Mouse (Mus musculus): ENCODE data around the gene Msln. TPM values are rescaled to one million over a fixed set of nuclear protein-coding genes. Genes with fewer than 3 reads are reported as not detected.
A peak's percentile ranks its signal among the peaks of the same experiment; 100 is the strongest.

Msln gene
- polyA plus RNA-seq, 1 experiment from 2014 or later = 42.8 TPM

GRCm38 (mm10) chr17:25791843-25792527 is 37.8 kb upstream of the Msln start:
- no peaks in the 10 kb centered on the region for H3K27me3 ChIP-seq (ENCODE audit: control insufficient read depth, insufficient read depth, low read depth, low read length)
- H3K4me1 ChIP-seq (replicated peaks; ENCODE audit: control insufficient read depth, insufficient read depth, low read length) = peaks cover 35% of the 10 kb centered on the region
- ATAC-seq (ENCODE audit: low read depth) = peak; percentile 71
- H3K9me3 ChIP-seq (ENCODE audit: control insufficient read depth, low read length) = no peaks in the 10 kb centered on the region
- peaks cover 19% of the 10 kb centered on the region; the same call in 1 of the 2 replicates for H3K36me3 ChIP-seq (ENCODE audit: control insufficient read depth, insufficient read depth, low read length)
- peak overlapping the region; percentile 96 for H3K4me3 ChIP-seq (ENCODE audit: low read length)
- H3K9ac ChIP-seq (ENCODE audit: low read length) = peak overlapping the region; percentile 89
- under 1% methylated on average over 45 of the region's 45 CpGs for WGBS
- peak overlapping the region; percentile 94 for H3K4me2 ChIP-seq (ENCODE audit: low read depth, low read length)
- H3K27ac ChIP-seq (ENCODE audit: low read length) = peak overlapping the region; percentile 99

DNA sequence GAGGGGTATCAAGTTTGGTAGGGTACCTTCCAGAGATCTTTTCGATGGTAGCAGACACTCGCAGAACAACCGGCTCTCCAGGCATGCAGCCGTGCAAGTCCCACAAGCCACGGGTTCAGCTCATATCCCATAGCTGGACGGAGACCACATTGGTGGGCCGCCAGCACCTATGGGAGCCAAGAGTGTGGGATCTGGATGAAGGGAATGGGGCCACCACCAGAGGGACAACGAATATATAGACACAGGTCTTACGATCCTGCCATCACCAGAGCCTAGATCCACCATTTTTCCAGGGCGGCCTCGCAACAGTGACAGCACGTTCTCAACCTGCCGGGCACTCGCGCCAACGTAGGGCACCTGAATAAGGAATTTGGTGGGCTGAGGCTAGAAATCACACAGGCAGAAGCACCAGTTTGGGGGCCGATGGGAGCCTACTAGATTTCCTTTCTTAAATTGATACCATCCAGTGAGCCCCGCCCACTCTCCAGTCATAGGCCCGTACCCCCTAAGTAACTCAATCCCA is 37.2 kb upstream of the Msln start:
- Histone ChIP-seq H3K4me3 (ENCODE audit: low read length) (peak overlapping the region; percentile 96), H3K27ac (ENCODE audit: low read length) (peak overlapping the region; percentile 99), H3K9me3 (ENCODE audit: control insufficient read depth, low read length) (no peaks in the 10 kb centered on the region), H3K27me3 (ENCODE audit: control insufficient read depth, insufficient read depth, low read depth, low read length) (no peaks in the 10 kb centered on the region), H3K4me1 (replicated peaks; ENCODE audit: control insufficient read depth, insufficient read depth, low read length) (peaks cover 35% of the 10 kb centered on the region), H3K9ac (ENCODE audit: low read length) (peak overlapping the region; percentile 89), H3K4me2 (ENCODE audit: low read depth, low read length) (peak overlapping the region; percentile 94), H3K36me3 (ENCODE audit: control insufficient read depth, insufficient read depth, low read length) (peaks cover 19% of the 10 kb centered on the region; the same call in 1 of the 2 replicates)
- 22% methylated on average over 19 of the region's 19 CpGs for WGBS
- peak; percentile 13; the same call in 1 of the 2 replicates for ATAC-seq (ENCODE audit: low read depth)

GRCm38 (mm10) chr17:25786781-25787504 is 32.8 kb upstream of the Msln start:
- peaks cover 20% of the 10 kb centered on the region for H3K4me1 ChIP-seq (replicated peaks; ENCODE audit: control insufficient read depth, insufficient read depth, low read length)
- ATAC-seq (ENCODE audit: low read depth) = no peak
- no peak overlapping the region for H3K27ac ChIP-seq (ENCODE audit: low read length)
- H3K27me3 ChIP-seq (ENCODE audit: control insufficient read depth, insufficient read depth, low read depth, low read length) = no peaks in the 10 kb centered on the region
- H3K4me2 ChIP-seq (ENCODE audit: low read depth, low read length) = no peak overlapping the region
- no peak overlapping the region for H3K4me3 ChIP-seq (ENCODE audit: low read length)
- H3K9ac ChIP-seq (ENCODE audit: low read length) = no peak overlapping the region
- H3K9me3 ChIP-seq (ENCODE audit: control insufficient read depth, low read length) = no peaks in the 10 kb centered on the region
- WGBS = 89% methylated on average over 9 of the region's 9 CpGs
- H3K36me3 ChIP-seq (ENCODE audit: control insufficient read depth, insufficient read depth, low read length) = peaks cover 29% of the 10 kb centered on the region

DNA sequence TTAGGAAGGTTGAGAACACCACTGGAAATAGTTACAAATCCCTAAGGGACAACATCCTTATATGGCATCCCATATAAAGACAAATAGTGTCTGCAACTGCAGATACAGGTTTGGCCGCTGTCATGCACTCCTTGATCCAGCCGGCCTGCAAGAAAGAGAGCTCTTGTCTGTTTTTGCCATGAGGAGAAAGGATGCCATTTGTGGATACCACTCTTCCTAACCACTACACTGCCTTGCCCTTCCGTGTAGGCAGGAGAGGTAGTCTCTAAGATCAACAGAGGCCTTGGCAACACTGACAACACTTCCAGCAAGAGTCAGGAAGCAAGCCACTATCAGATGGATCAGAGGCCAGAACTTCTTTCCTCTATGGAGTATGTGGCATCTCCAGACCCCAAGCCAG is 32.1 kb upstream of the Msln start, which contains the start of gene Ccdc78:
TSS of gene Ccdc78 (plus strand) at position 301 of the 400 bp plus-strand sequence.
- peak within 1 kb of the TSS; percentile 84 for H3K4me3 ChIP-seq (ENCODE audit: low read length)
- H3K36me3 ChIP-seq (ENCODE audit: control insufficient read depth, insufficient read depth, low read length) = peaks cover 34% of the 10 kb centered on the region
- peak within 1 kb of the TSS; percentile 65 for H3K4me2 ChIP-seq (ENCODE audit: low read depth, low read length)
- H3K9me3 ChIP-seq (ENCODE audit: control insufficient read depth, low read length) = no peaks in the 10 kb centered on the region
- H3K4me1 ChIP-seq (replicated peaks; ENCODE audit: control insufficient read depth, insufficient read depth, low read length) = peaks cover 18% of the 10 kb centered on the region
- 79% methylated on average over 3 of the region's 3 CpGs for WGBS
- H3K27ac ChIP-seq (ENCODE audit: low read length) = peak within 1 kb of the TSS; percentile 84
- H3K9ac ChIP-seq (ENCODE audit: low read length) = peak within 1 kb of the TSS; percentile 83
- ATAC-seq (ENCODE audit: low read depth) = no peak
- H3K27me3 ChIP-seq (ENCODE audit: control insufficient read depth, insufficient read depth, low read depth, low read length) = no peaks in the 10 kb centered on the region

GRCm38 (mm10) chr17:25785281-25785745 is 31.1 kb upstream of the Msln start, which contains the start of gene Haghl:
TSS of gene Haghl (minus strand) at chr17:25785673.
- H3K9ac ChIP-seq (ENCODE audit: low read length) = peak within 1 kb of the TSS; percentile 83
- peak within 1 kb of the TSS; percentile 84 for H3K4me3 ChIP-seq (ENCODE audit: low read length)
- peak within 1 kb of the TSS; percentile 65 for H3K4me2 ChIP-seq (ENCODE audit: low read depth, low read length)
- H3K4me1 ChIP-seq (replicated peaks; ENCODE audit: control insufficient read depth, insufficient read depth, low read length) = peaks cover 11% of the 10 kb centered on the region
- H3K9me3 ChIP-seq (ENCODE audit: control insufficient read depth, low read length) = no peaks in the 10 kb centered on the region
- H3K36me3 ChIP-seq (ENCODE audit: control insufficient read depth, insufficient read depth, low read length) = peaks cover 34% of the 10 kb centered on the region
- ATAC-seq (ENCODE audit: low read depth) = peak; percentile 89
- no peaks in the 10 kb centered on the region for H3K27me3 ChIP-seq (ENCODE audit: control insufficient read depth, insufficient read depth, low read depth, low read length)
- H3K27ac ChIP-seq (ENCODE audit: low read length) = peak within 1 kb of the TSS; percentile 84
- under 1% methylated on average over 23 of the region's 23 CpGs for WGBS

DNA sequence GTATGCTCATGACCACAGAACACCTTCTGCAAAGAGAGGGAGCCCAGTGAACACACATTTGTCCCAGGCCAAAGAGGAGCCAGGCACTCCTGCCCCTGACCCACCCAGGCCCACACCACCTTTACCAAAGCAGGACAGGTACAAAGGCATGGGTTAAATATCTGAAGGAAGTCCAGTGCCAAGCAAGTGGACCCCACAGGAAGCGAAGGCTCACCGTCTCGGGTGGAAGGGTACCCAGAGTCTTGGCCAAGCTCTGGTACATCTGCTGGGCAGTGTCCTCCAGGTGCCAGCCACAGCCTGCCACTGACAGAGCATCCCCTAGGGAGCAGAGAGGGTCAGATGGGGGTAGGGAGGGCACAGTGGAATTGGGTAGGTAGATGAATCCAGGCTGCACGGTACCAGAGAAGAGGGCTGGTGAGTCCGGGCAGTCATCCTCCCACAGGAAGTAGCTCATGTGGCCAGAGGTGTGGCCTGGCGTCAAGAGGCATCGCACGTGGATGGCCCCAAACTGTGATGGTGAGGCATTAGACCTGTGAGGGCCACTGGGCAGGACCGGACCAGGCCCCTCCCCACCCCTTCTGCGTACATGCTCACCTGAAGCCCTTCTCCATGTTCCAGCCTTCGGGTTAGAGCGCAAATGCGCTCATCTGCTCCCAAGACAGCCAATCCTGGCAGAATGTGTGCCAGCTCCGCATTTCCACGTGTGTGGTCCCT is 29.8 kb upstream of the Msln start:
- Histone ChIP-seq H3K27ac (ENCODE audit: low read length) (no peak overlapping the region), H3K9me3 (ENCODE audit: control insufficient read depth, low read length) (no peaks in the 10 kb centered on the region), H3K4me1 (replicated peaks; ENCODE audit: control insufficient read depth, insufficient read depth, low read length) (peaks cover 11% of the 10 kb centered on the region), H3K27me3 (ENCODE audit: control insufficient read depth, insufficient read depth, low read depth, low read length) (no peaks in the 10 kb centered on the region), H3K4me2 (ENCODE audit: low read depth, low read length) (peak overlapping the region; percentile 65), H3K36me3 (ENCODE audit: control insufficient read depth, insufficient read depth, low read length) (peaks cover 33% of the 10 kb centered on the region), H3K9ac (ENCODE audit: low read length) (peak overlapping the region; percentile 83), H3K4me3 (ENCODE audit: low read length) (peak overlapping the region; percentile 84)
- no peak for ATAC-seq (ENCODE audit: low read depth)
- WGBS = 67% methylated on average over 15 of the region's 15 CpGs

- Histone ChIP-seq H3K27ac (ENCODE audit: low read length) (no peak overlapping the region), H3K9me3 (ENCODE audit: control insufficient read depth, low read length) (no peaks in the 10 kb centered on the region), H3K4me2 (ENCODE audit: low read depth, low read length) (no peak overlapping the region), H3K36me3 (ENCODE audit: control insufficient read depth, insufficient read depth, low read length) (peaks cover 30% of the 10 kb centered on the region), H3K27me3 (ENCODE audit: control insufficient read depth, insufficient read depth, low read depth, low read length) (no peaks in the 10 kb centered on the region), H3K4me3 (ENCODE audit: low read length) (no peak overlapping the region), H3K9ac (ENCODE audit: low read length) (no peak overlapping the region), H3K4me1 (replicated peaks; ENCODE audit: control insufficient read depth, insufficient read depth, low read length) (peaks cover 11% of the 10 kb centered on the region)
- no peak for ATAC-seq (ENCODE audit: low read depth)
- WGBS = 73% methylated on average over 7 of the region's 7 CpGs
Measured at GRCm38 (mm10) chr17:25783086-25783485, 28.9 kb upstream of the Msln start.

GRCm38 (mm10) chr17:25781339-25781738 is 27.2 kb upstream of the Msln start:
- ATAC-seq (ENCODE audit: low read depth) = no peak
- Histone ChIP-seq H3K4me1 (replicated peaks; ENCODE audit: control insufficient read depth, insufficient read depth, low read length) (peaks cover 11% of the 10 kb centered on the region), H3K27ac (ENCODE audit: low read length) (no peak overlapping the region), H3K27me3 (ENCODE audit: control insufficient read depth, insufficient read depth, low read depth, low read length) (no peaks in the 10 kb centered on the region), H3K9me3 (ENCODE audit: control insufficient read depth, low read length) (no peaks in the 10 kb centered on the region), H3K36me3 (ENCODE audit: control insufficient read depth, insufficient read depth, low read length) (peaks cover 26% of the 10 kb centered on the region), H3K4me2 (ENCODE audit: low read depth, low read length) (no peak overlapping the region), H3K4me3 (ENCODE audit: low read length) (no peak overlapping the region), H3K9ac (ENCODE audit: low read length) (no peak overlapping the region)
- WGBS = 71% methylated on average over 6 of the region's 6 CpGs

Measured in lung, embryonic 16.5 days (tissue).